10 mouse cellular contexts compared by ENCODE assay signal in genomic region chr11:68383519-68383918, GRCm38 (mm10). TPM values are rescaled to one million over a fixed set of nuclear protein-coding genes. Genes with fewer than 3 reads are reported as not detected.
DNase-seq lines count a peak whose midpoint lies in the region; ATAC-seq and TF ChIP-seq lines count a peak whose summit lies in the region.
"Had no signal": no experiment of that assay in that cellular context is flagged by ENCODE, and none has a peak within 500 bp of the region (broad histone marks: within the 10 kb centered on the region; RNA-seq: fewer than 3 reads in every experiment).

No protein-coding gene starts in this region.

- no peak overlapping the region for H3K9ac ChIP-seq in heart, embryonic 11.5 days (ENCODE audit: low read depth, low read length)
- H3K9ac ChIP-seq in heart, adult 2 months (ENCODE audit: low read depth, low read length) = no peak overlapping the region
- no peak overlapping the region for H3K9ac ChIP-seq in embryonic facial prominence, embryonic 12.5 days
- peak overlapping the region; percentile 31; the same call in 1 of the 2 replicates for H3K9ac ChIP-seq in hindbrain, embryonic 14.5 days
- H3K9ac ChIP-seq: liver, postnatal 0 days had no signal

- no peaks in the 10 kb centered on the region for H3K9me3 ChIP-seq in heart, embryonic 11.5 days (replicated peaks; ENCODE audit: control insufficient read depth, low read length)
- H3K9me3 ChIP-seq in embryonic facial prominence, embryonic 12.5 days = no peaks in the 10 kb centered on the region
- no peaks in the 10 kb centered on the region for H3K9me3 ChIP-seq in hindbrain, embryonic 14.5 days (ENCODE audit: control insufficient read depth, low read length)

- intact Hi-C loops in heart, adult 2 months (cut with DNase I) = loop anchor here (10.0 kb wide), 1 partner anchor 59 kb away; no protein-coding TSS in a partner anchor

- no peak for DNase-seq in heart, adult 2 months
- no peak for DNase-seq in hindbrain, embryonic 14.5 days (ENCODE audit: low spot score)
- peak; percentile 62 for DNase-seq in neural tube, embryonic 10.5 days (ENCODE audit: extremely low spot score, low spot score)
- no peak for DNase-seq in gastrocnemius, adult 18-20 months (ENCODE audit: low spot score)
- no peak for DNase-seq in layer of hippocampus, adult 18-20 months (ENCODE audit: low spot score in 2 of 2)
- no peak for DNase-seq in left cerebral cortex, adult 18-20 months (ENCODE audit: low spot score in 2 of 2)
- DNase-seq: cerebellum, adult 11-12 months; liver, postnatal 0 days had no signal

- H3K79me2 ChIP-seq in heart, adult 2 months (replicated peaks; ENCODE audit: control insufficient read depth, insufficient read depth, low read length) = no peaks in the 10 kb centered on the region

- WGBS in heart, embryonic 11.5 days (ENCODE audit: insufficient replicate concordance) = 9% methylated on average over 10 of the region's 10 CpGs
- WGBS in heart, adult 2 months = 77% methylated on average over 10 of the region's 10 CpGs
- 6% methylated on average over 10 of the region's 10 CpGs for WGBS in embryonic facial prominence, embryonic 12.5 days
- 6% methylated on average over 10 of the region's 10 CpGs for WGBS in hindbrain, embryonic 14.5 days

- TF ChIP-seq EP300 in heart, adult 2 months (IDR thresholded peaks at IDR 0.05; ENCODE audit: insufficient read depth, low read depth, low read length) = no peak

- no peak for TF ChIP-seq POLR2A in heart, adult 2 months (IDR thresholded peaks at IDR 0.05; ENCODE audit: insufficient read depth, low read depth, low read length)

- H3K4me2 ChIP-seq in heart, embryonic 11.5 days = peak overlapping the region; percentile 66
- peak overlapping the region; percentile 86; the same call in 1 of the 2 replicates for H3K4me2 ChIP-seq in embryonic facial prominence, embryonic 12.5 days (replicated peaks)
- H3K4me2 ChIP-seq in hindbrain, embryonic 14.5 days (replicated peaks) = peak overlapping the region; percentile 92

- H3K27me3 ChIP-seq in heart, embryonic 11.5 days (ENCODE audit: control insufficient read depth, insufficient read depth, low read length) = peaks cover 74% of the 10 kb centered on the region
- H3K27me3 ChIP-seq in heart, adult 2 months (ENCODE audit: control insufficient read depth, insufficient read depth, low read length) = peaks cover 4% of the 10 kb centered on the region
- H3K27me3 ChIP-seq in embryonic facial prominence, embryonic 12.5 days = peaks cover 63% of the 10 kb centered on the region
- H3K27me3 ChIP-seq in hindbrain, embryonic 14.5 days (ENCODE audit: control insufficient read depth, insufficient read depth, low read length) = peaks cover 74% of the 10 kb centered on the region

- peaks cover 15% of the 10 kb centered on the region for H3K4me1 ChIP-seq in heart, embryonic 11.5 days (ENCODE audit: control insufficient read depth, insufficient read depth, low read length)
- H3K4me1 ChIP-seq in heart, adult 2 months (ENCODE audit: control insufficient read depth, insufficient read depth, low read length) = peaks cover 7% of the 10 kb centered on the region
- H3K4me1 ChIP-seq in embryonic facial prominence, embryonic 12.5 days = peaks cover 45% of the 10 kb centered on the region
- peaks cover 44% of the 10 kb centered on the region for H3K4me1 ChIP-seq in hindbrain, embryonic 14.5 days (replicated peaks; ENCODE audit: control insufficient read depth, insufficient read depth, low read length)

- peak overlapping the region; percentile 66 for H3K4me3 ChIP-seq in heart, embryonic 11.5 days (ENCODE audit: low read depth, low read length)
- H3K4me3 ChIP-seq in heart, adult 2 months = no peak overlapping the region
- peak overlapping the region; percentile 16 for H3K4me3 ChIP-seq in embryonic facial prominence, embryonic 12.5 days
- H3K4me3 ChIP-seq in hindbrain, embryonic 14.5 days (replicated peaks; ENCODE audit: low read length) = peak overlapping the region; percentile 55

- ATAC-seq in heart, embryonic 11.5 days (replicated peaks; ENCODE audit: insufficient number of reproducible peaks, low FRiP score, low TSS enrichment) = no peak
- ATAC-seq in embryonic facial prominence, embryonic 12.5 days (ENCODE audit: insufficient number of reproducible peaks, insufficient read depth, low FRiP score, low TSS enrichment) = no peak
- no peak for ATAC-seq in hindbrain, embryonic 14.5 days (ENCODE audit: low FRiP score)
- ATAC-seq: liver, postnatal 0 days had no signal

- H3K36me3 ChIP-seq in heart, embryonic 11.5 days (ENCODE audit: control insufficient read depth, insufficient read depth, low read length) = no peaks in the 10 kb centered on the region
- H3K36me3 ChIP-seq in heart, adult 2 months (ENCODE audit: control insufficient read depth, insufficient read depth, low read length) = no peaks in the 10 kb centered on the region
- no peaks in the 10 kb centered on the region for H3K36me3 ChIP-seq in embryonic facial prominence, embryonic 12.5 days
- no peaks in the 10 kb centered on the region for H3K36me3 ChIP-seq in hindbrain, embryonic 14.5 days (replicated peaks; ENCODE audit: control insufficient read depth, insufficient read depth)

- no peak for TF ChIP-seq CTCF in heart, adult 2 months (IDR thresholded peaks at IDR 0.05)

- H3K27ac ChIP-seq in heart, embryonic 11.5 days (ENCODE audit: low read depth, low read length) = no peak overlapping the region
- no peak overlapping the region for H3K27ac ChIP-seq in heart, adult 2 months
- no peak overlapping the region for H3K27ac ChIP-seq in embryonic facial prominence, embryonic 12.5 days
- H3K27ac ChIP-seq in hindbrain, embryonic 14.5 days = no peak overlapping the region

RNA-seq across cellular contexts. Expression of gene Ntn1, which starts 17.1 kb away (rescaled TPM):
- polyA plus RNA-seq in heart, embryonic 11.5 days (2014; fragmentation: Nextera tagmentation; extraction: Ambion mirVana) = 6.1 and 6.8 TPM in 2 replicates
- 10 to 100 TPM; 55.1 to 70.5 TPM for total RNA-seq in heart, adult 2 months (2021)
- 32.4 and 35.4 TPM in 2 replicates for polyA plus RNA-seq in heart, adult 2 months (2012; rRNA removed)
- polyA plus RNA-seq in embryonic facial prominence, embryonic 12.5 days (2016; fragmentation: Nextera tagmentation; extraction: Ambion mirVana) = 12.2 and 14.8 TPM in 2 replicates
- 13.1 and 14.1 TPM in 2 replicates for polyA plus RNA-seq in hindbrain, embryonic 14.5 days (2014; fragmentation: Nextera tagmentation; extraction: Ambion mirVana)
- 1 to 10 TPM; 3.4 to 7.0 TPM for total RNA-seq in gastrocnemius, adult 18-20 months (2021)
- 1 to 10 TPM; 5.7 to 6.9 TPM for total RNA-seq in layer of hippocampus, adult 18-20 months (2021)
- total RNA-seq in left cerebral cortex, adult 18-20 months (2021) = 1 to 10 TPM; 6.2 to 7.6 TPM

RNA-seq across cellular contexts. Expression of gene Pik3r5, which starts 48.4 kb away (rescaled TPM):
- 0.19 and 0.25 TPM in 2 replicates for polyA plus RNA-seq in heart, embryonic 11.5 days (2014; fragmentation: Nextera tagmentation; extraction: Ambion mirVana)
- 1 to 10 TPM in 1 of 2 experiments, under 1 TPM in 1; 0.84 to 1.3 TPM for total RNA-seq in heart, adult 2 months (2021)
- 1.4 and 2.9 TPM in 2 replicates for polyA plus RNA-seq in heart, adult 2 months (2012; rRNA removed)
- 0.50 and 0.70 TPM in 2 replicates for polyA plus RNA-seq in embryonic facial prominence, embryonic 12.5 days (2016; fragmentation: Nextera tagmentation; extraction: Ambion mirVana)
- polyA plus RNA-seq in hindbrain, embryonic 14.5 days (2014; fragmentation: Nextera tagmentation; extraction: Ambion mirVana) = 0.37 and 1.2 TPM in 2 replicates
- total RNA-seq in gastrocnemius, adult 18-20 months (2021) = under 1 TPM; 0.23 to 0.88 TPM
- 1 to 10 TPM; 2.4 to 2.8 TPM for total RNA-seq in layer of hippocampus, adult 18-20 months (2021)
- total RNA-seq in left cerebral cortex, adult 18-20 months (2021) = 1 to 10 TPM; 2.7 to 2.8 TPM

Comparison
In these comparisons a context has a peak if more than half of its experiments do, and no peak if none do; other contexts are left out.
1. RNA of gene Ntn1, which starts 17.1 kb away (total RNA-seq): 55.1 to 70.5 TPM in heart, adult 2 months; 6.2 to 7.6 TPM in left cerebral cortex, adult 18-20 months, 3.4 to 7.0 TPM in gastrocnemius, adult 18-20 months and 5.7 to 6.9 TPM in layer of hippocampus, adult 18-20 months; every median in the first group is over 4 times any median in the second.
2. Peak in every context shown above with its lines, with median percentiles within 50 percentile points of each other: H3K4me2 ChIP-seq.